Mouse (Mus musculus) midbrain, postnatal 0 days (tissue): ENCODE measurements around the gene Gm9922. TPM values are rescaled to one million over a fixed set of nuclear protein-coding genes. Genes with fewer than 3 reads are reported as not detected.

ENCODE experiments used
- ATAC-seq: fragments of 200-750 bp; cut with Nextera tagmentation; 2 replicates; pipeline ENCODE4 v1.8.0; 2017; ENCODE audit warnings: moderate number of reproducible peaks, mild to moderate bottlenecking, moderate TSS enrichment, moderate library complexity; ENCODE audit not compliant: low FRiP score
- DNase-seq: peaks from one replicate; pipeline ENCODE4 v3.0.0-alpha.2; 2015; ENCODE audit warnings: low spot score
- H3K27ac ChIP-seq: fragments of 300-500 bp; sonication (generic); 2 replicates; pipeline ENCODE4 v1.5.1; 2014; ENCODE audit warnings: low read depth, mild to moderate bottlenecking, low read length, mixed read lengths
- H3K27me3 ChIP-seq: fragments of 300-500 bp; sonication (generic); 2 replicates; pipeline ENCODE4 v1.6.1; 2014; ENCODE audit warnings: low read length, control low read depth, mixed read lengths; ENCODE audit not compliant: insufficient read depth
- H3K36me3 ChIP-seq: fragments of 300-500 bp; sonication (generic); 2 replicates; pipeline ENCODE4 v1.6.1; 2014; ENCODE audit warnings: low read length, control low read depth, mixed read lengths; ENCODE audit not compliant: insufficient read depth
- H3K4me1 ChIP-seq: fragments of 300-500 bp; sonication (generic); 2 replicates; pipeline ENCODE4 v1.6.1; 2014; ENCODE audit warnings: mild to moderate bottlenecking, control low read depth, antibody characterized with exemption, low read length, mixed read lengths; ENCODE audit not compliant: insufficient read depth
- H3K4me2 ChIP-seq: fragments of 300-500 bp; sonication (generic); 2 replicates; pipeline ENCODE4 v1.6.1; 2014; ENCODE audit warnings: low read depth, mild to moderate bottlenecking, low read length, mixed read lengths; ENCODE audit not compliant: poor library complexity, severe bottlenecking
- H3K4me3 ChIP-seq: fragments of 300-500 bp; sonication (generic); 2 replicates; pipeline ENCODE4 v1.5.1; 2014; ENCODE audit warnings: low read depth, mild to moderate bottlenecking, low read length, moderate library complexity
- H3K9ac ChIP-seq: fragments of 300-500 bp; sonication (generic); replicated peaks from 2 replicates; pipeline ENCODE4 v1.6.1; 2014; ENCODE audit warnings: mild to moderate bottlenecking, low read length, moderate library complexity, mixed read lengths; ENCODE audit not compliant: poor library complexity, severe bottlenecking
- H3K9me3 ChIP-seq: fragments of 300-500 bp; sonication (generic); 2 replicates; pipeline ENCODE4 v1.6.1; 2016; ENCODE audit warnings: low read length, control low read depth
- CTCF ChIP-seq: IDR thresholded peaks from 2 replicates; pipeline ENCODE4 v1.5.1; 2016; ENCODE audit warnings: antibody characterized with exemption, mild to moderate bottlenecking
- WGBS: fragments of 180-500 bp; shearing (Covaris S2); extraction: QIAGEN DNeasy Blood & Tissue Kit; methylation state at CpG from one replicate; pipeline ENCODE4 v1.1.7; 2014; 5-methylcytosine and 5-hydroxymethylcytosine counted together
- polyA plus RNA-seq: library from polyadenylated mRNA; unstranded; fragments of >200 nt; fragmentation: Nextera tagmentation; extraction: Ambion mirVana; gene quantifications from 2 replicates; pipeline ENCODE4 v1.2.1, GENCODE M21; 2015
- total RNA-seq: library from RNA; depleted of rRNA; stranded (reverse); fragments of >200 nt; gene quantifications from 2 replicates; pipeline ENCODE4 v1.2.3, GENCODE M21; 2014; rRNA removed

The Gm9922 gene
- total RNA-seq (not detected in 2 replicates), polyA plus RNA-seq (0.69 TPM in 1 of 2 replicates, not detected in the other)

- 1% methylated on average over 51 of the region's 51 CpGs for WGBS
- TF ChIP-seq CTCF = no peak; the same call in 1 of the 2 replicates
- ATAC-seq = peak; percentile 61
These were observed at the start of gene Gm9922, which contains the start of gene Lmo7 for GRCm38 (mm10) chr14:101729237-101729971. Gene Gm9922 (minus strand): TSS chr14:101729814. Gene Lmo7 (plus strand): TSS chr14:101729957.

DNA sequence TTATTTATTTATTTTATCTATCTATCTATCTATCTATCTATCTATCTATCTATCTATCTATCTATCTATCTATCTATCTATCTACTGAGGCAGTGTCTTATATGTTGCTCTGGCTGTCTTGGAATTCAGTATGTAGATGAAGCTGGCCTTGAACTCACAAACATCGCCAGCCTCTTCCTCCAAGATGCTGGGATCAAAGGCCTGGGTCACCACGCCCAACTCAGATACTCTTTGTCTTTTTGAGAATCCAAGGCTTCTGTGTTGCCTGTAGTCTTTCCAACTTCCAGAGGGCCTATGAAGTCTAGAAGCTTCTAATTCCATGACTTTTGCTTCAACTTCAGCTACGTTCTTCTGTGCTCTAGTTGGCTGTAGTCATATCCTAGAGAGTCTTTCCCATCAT, 48.8 kb upstream of the Gm9922 start:
- TF ChIP-seq CTCF = no peak
- Histone ChIP-seq H3K27ac (no peak overlapping the region), H3K4me3 (no peak overlapping the region), H3K4me1 (no peaks in the 10 kb centered on the region), H3K4me2 (no peak overlapping the region), H3K9ac (no peak overlapping the region), H3K36me3 (no peaks in the 10 kb centered on the region), H3K27me3 (no peaks in the 10 kb centered on the region), H3K9me3 (no peaks in the 10 kb centered on the region)
- WGBS = 96% methylated on average over 3 of the region's 3 CpGs
- ATAC-seq (no peak), DNase-seq (no peak)

More at GRCm38 (mm10) chr14:101729237-101729971, at the start of gene Gm9922, which contains the start of gene Lmo7:
- peaks cover 9% of the 10 kb centered on the region; the same call in 1 of the 2 replicates for H3K27me3 ChIP-seq
- H3K4me1 ChIP-seq = peaks cover 6% of the 10 kb centered on the region; the same call in 1 of the 2 replicates
- H3K36me3 ChIP-seq = no peaks in the 10 kb centered on the region
- DNase-seq = peak; percentile 12
- peak within 1 kb of the TSS; percentile 61 for H3K4me3 ChIP-seq
- H3K9me3 ChIP-seq = no peaks in the 10 kb centered on the region
- H3K4me2 ChIP-seq = peak within 1 kb of the TSS; percentile 100
- H3K9ac ChIP-seq = peak within 1 kb of the TSS; percentile 55; the same call in 1 of the 2 replicates
- H3K27ac ChIP-seq = no peak within 1 kb of the TSS

DNA sequence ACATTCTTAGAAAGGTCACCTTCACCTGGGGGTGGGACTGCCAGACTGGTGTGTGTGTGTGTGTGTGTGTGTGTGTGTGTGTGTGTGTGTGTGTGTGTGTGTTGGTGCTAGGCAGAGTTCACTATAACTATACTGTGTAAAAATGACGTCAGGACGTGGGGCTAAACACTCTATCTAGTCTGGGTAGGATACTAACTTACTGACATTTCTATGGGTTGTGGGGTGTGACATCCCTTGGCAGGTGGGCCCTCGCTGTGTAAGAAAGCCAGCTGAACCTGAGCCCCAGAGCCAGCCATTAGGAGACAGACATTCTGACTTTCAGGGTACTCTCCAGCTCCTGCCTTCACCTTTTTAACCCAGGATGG, 47.5 kb upstream of the Gm9922 start:
- 36% methylated on average over 3 of the region's 3 CpGs for WGBS
- no peak for TF ChIP-seq CTCF
- ATAC-seq (no peak), DNase-seq (no peak)
- no peaks in the 10 kb centered on the region for H3K9me3 ChIP-seq
- no peak overlapping the region for H3K27ac ChIP-seq
- no peaks in the 10 kb centered on the region for H3K36me3 ChIP-seq
- no peak overlapping the region for H3K4me3 ChIP-seq
- no peaks in the 10 kb centered on the region for H3K4me1 ChIP-seq
- no peak overlapping the region for H3K4me2 ChIP-seq
- H3K27me3 ChIP-seq = no peaks in the 10 kb centered on the region
- no peak overlapping the region for H3K9ac ChIP-seq

DNA sequence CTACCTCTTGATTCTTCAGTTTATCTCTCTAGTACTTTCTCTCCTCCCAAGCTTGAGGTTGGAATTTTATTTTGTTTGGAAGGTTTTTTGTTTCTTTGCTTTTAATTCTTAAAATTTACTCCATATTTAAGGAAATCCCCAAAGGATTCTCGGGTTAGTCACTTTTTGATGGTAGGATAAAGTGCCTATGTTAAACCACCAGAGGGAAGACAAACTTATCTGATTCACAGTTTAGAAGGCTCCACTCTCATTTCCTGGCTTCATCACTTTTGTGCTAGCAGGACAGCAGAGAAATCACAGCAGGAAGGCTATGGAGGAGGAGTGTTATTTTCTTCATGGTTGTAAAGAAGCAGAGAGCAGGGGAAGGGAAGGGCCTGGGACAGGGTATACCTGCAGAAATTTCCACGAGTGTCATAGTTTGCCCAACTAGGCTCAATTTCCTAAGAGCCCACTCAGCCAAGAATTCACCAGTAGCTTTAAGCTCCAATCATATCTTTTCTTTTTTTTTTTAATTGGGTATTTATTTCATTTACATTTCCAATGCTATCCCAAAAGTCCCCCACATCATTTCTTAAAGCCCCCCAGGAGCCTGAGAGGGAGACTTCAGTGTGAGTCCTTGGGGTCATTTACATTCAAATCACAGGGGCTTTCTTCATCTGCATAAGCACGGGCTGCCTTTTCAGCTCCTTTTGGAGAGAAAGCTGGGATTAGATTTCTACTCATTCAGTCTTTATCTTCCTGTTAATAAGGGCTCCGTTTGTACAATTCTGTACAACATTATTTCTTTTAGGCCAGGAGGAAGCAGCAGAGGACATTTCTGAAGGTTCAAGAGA, 46.9 kb upstream of the Gm9922 start:
- DNase-seq (no peak), ATAC-seq (no peak)
- no peaks in the 10 kb centered on the region for H3K9me3 ChIP-seq
- H3K4me1 ChIP-seq = no peaks in the 10 kb centered on the region
- no peak overlapping the region for H3K9ac ChIP-seq
- WGBS = 13% methylated on average over 4 of the region's 4 CpGs
- no peaks in the 10 kb centered on the region for H3K36me3 ChIP-seq
- no peak overlapping the region for H3K4me2 ChIP-seq
- H3K4me3 ChIP-seq = no peak overlapping the region
- H3K27ac ChIP-seq = no peak overlapping the region
- H3K27me3 ChIP-seq = no peaks in the 10 kb centered on the region
- TF ChIP-seq CTCF = no peak

GRCm38 (mm10) chr14:101774631-101775030, 45.0 kb upstream of the Gm9922 start:
- no peak overlapping the region for H3K9ac ChIP-seq
- peak; percentile 52 for TF ChIP-seq CTCF
- H3K9me3 ChIP-seq = no peaks in the 10 kb centered on the region
- no peak overlapping the region for H3K27ac ChIP-seq
- DNase-seq (no peak), ATAC-seq (no peak)
- H3K4me2 ChIP-seq = no peak overlapping the region
- no peaks in the 10 kb centered on the region for H3K4me1 ChIP-seq
- H3K36me3 ChIP-seq = no peaks in the 10 kb centered on the region
- 54% methylated on average over 4 of the region's 4 CpGs for WGBS
- no peaks in the 10 kb centered on the region for H3K27me3 ChIP-seq
- H3K4me3 ChIP-seq = no peak overlapping the region
